Mouse (Mus musculus) liver, embryonic 15.5 days (tissue): ENCODE results near the gene Iffo2. TPM values are rescaled to one million over a fixed set of nuclear protein-coding genes. Genes with fewer than 3 reads are reported as not detected.
A peak's percentile ranks its signal among the peaks of the same experiment; 100 is the strongest.

Source experiments
- ATAC-seq: fragments of 200-750 bp; cut with Nextera tagmentation; 2 replicates; pipeline ENCODE4 v1.8.0; 2017; ENCODE audit warnings: moderate number of reproducible peaks, mild to moderate bottlenecking, moderate library complexity; ENCODE audit not compliant: insufficient read depth
- H3K27ac ChIP-seq: fragments of 300-500 bp; sonication (generic); replicated peaks from 2 replicates; pipeline ENCODE4 v1.5.1; 2015; ENCODE audit warnings: mild to moderate bottlenecking, inconsistent platforms
- H3K27me3 ChIP-seq: fragments of 300-500 bp; sonication (generic); 2 replicates; pipeline ENCODE4 v1.6.1; 2015; ENCODE audit warnings: mild to moderate bottlenecking, inconsistent platforms
- H3K36me3 ChIP-seq: fragments of 300-500 bp; sonication (generic); replicated peaks from 2 replicates; pipeline ENCODE4 v1.6.1; 2015; ENCODE audit warnings: moderate library complexity, mild to moderate bottlenecking, inconsistent platforms
- H3K4me1 ChIP-seq: fragments of 300-500 bp; sonication (generic); replicated peaks from 2 replicates; pipeline ENCODE4 v1.6.1; 2015; ENCODE audit warnings: inconsistent platforms
- H3K4me2 ChIP-seq: fragments of 300-500 bp; sonication (generic); 2 replicates; pipeline ENCODE4 v1.6.1; 2015; ENCODE audit warnings: moderate library complexity, mild to moderate bottlenecking, inconsistent platforms
- H3K4me3 ChIP-seq: fragments of 300-500 bp; sonication (generic); replicated peaks from 2 replicates; pipeline ENCODE4 v1.5.1; 2015; ENCODE audit warnings: mild to moderate bottlenecking, inconsistent platforms
- H3K9ac ChIP-seq: fragments of 300-500 bp; sonication (generic); 2 replicates; pipeline ENCODE4 v1.6.1; 2015; ENCODE audit warnings: moderate library complexity, mild to moderate bottlenecking, inconsistent platforms
- H3K9me3 ChIP-seq: fragments of 300-500 bp; sonication (generic); replicated peaks from 2 replicates; pipeline ENCODE4 v1.6.1; 2016; ENCODE audit warnings: inconsistent platforms
- WGBS: fragments of 180-500 bp; shearing (Covaris S2); methylation state at CpG from one replicate; pipeline ENCODE4 v1.1.7; 2015; ENCODE audit warnings: mixed read lengths; ENCODE audit not compliant: insufficient replicate concordance; 5-methylcytosine and 5-hydroxymethylcytosine counted together
- polyA plus RNA-seq: library from polyadenylated mRNA; unstranded; fragments of >200 nt; fragmentation: Nextera tagmentation; extraction: Ambion mirVana; gene quantifications from 2 replicates; pipeline ENCODE4 v1.2.1, GENCODE M21; 2015

The Iffo2 gene
- polyA plus RNA-seq, 1 experiment from 2014 or later, result 0.69 TPM

DNA sequence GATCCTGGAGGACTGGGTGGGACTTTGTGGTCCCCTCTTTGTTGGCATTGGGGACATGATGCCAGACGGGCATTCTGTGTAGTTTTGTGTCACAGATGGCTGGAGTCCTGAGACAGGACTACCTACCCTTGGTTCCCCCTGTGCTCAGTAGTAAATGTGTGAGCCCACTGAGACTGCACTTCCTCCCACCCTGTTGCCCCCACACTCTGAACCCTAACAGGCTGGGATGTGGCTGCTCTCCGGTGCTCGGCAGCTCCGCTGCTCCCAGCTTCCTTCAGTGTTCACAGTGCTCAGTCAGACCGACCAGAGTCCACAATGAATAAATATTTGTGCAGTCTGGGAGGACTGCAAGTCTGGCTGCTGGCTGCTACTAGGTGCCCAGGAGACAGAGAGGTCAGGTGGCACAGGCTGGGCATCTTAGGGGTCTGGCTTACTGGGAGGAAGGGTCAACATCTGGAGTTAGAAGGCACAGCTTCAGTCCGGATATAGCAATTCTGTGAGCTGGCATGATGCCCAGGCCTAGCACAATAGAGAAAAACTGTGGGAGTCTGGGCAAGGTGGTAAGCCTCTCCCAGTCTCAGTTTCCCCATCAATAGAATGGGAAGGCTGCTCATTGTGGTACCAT is 51.2 kb downstream of the Iffo2 start:
- peak overlapping the region; percentile 38 for H3K4me2 ChIP-seq
- H3K27ac ChIP-seq, result peak overlapping the region; percentile 70
- H3K9me3 ChIP-seq, result no peaks in the 10 kb centered on the region
- 31% methylated on average over 6 of the region's 6 CpGs for WGBS
- H3K4me3 ChIP-seq, result no peak overlapping the region; the same call in 1 of the 2 replicates
- no peaks in the 10 kb centered on the region for H3K36me3 ChIP-seq
- peak; percentile 38; the same call in 1 of the 2 replicates for ATAC-seq
- no peak overlapping the region for H3K9ac ChIP-seq
- H3K27me3 ChIP-seq, result peaks cover 35% of the 10 kb centered on the region
- peaks cover 60% of the 10 kb centered on the region for H3K4me1 ChIP-seq

DNA sequence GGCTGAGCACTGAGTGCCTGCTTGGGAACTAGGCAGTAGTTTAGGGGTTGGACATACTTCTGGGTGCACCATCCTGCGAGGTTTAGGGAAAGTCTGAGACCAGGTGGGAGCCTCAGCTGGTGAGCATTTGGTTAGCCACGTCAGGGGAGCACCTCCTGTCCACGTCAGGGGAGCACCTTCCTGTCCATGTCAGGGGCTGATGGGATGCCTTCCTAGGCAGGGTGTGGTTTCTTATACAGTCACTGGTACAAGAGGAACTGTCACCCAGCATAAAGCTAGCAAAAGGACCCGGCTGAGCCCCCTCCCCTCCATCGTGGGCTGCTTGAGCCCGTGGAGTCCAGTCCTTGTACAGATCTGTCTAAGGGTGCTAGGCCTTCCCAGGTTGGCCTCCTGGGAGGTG is 52.0 kb downstream of the Iffo2 start:
- Histone ChIP-seq H3K9me3 (no peaks in the 10 kb centered on the region), H3K4me3 (no peak overlapping the region), H3K4me1 (peaks cover 64% of the 10 kb centered on the region), H3K4me2 (no peak overlapping the region), H3K36me3 (no peaks in the 10 kb centered on the region), H3K9ac (no peak overlapping the region), H3K27ac (no peak overlapping the region), H3K27me3 (peaks cover 27% of the 10 kb centered on the region)
- WGBS, result 40% methylated on average over 6 of the region's 6 CpGs
- ATAC-seq, result no peak

DNA sequence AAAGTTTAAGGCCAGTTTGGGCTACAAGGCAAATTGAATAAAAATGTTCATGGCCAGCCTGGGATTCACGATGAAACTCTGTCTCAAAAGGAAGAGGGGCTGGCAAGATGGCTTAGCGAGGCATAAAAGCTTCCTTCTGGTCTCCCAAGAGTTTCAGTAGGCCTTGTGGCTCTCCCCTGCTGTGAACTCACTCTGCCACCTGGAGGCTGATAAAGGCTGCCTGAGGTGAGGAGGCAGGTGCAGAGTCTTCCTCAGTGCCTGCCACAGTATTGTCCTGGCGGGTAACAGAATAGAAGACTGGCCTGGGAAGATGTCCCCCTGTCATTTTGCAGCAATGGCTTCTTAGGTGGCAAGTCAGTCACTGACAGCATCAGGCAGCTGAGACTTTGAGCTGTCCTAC is 52.6 kb downstream of the Iffo2 start:
- Histone ChIP-seq H3K4me3 (no peak overlapping the region), H3K9me3 (no peaks in the 10 kb centered on the region), H3K36me3 (no peaks in the 10 kb centered on the region), H3K4me2 (no peak overlapping the region), H3K9ac (no peak overlapping the region), H3K4me1 (peaks cover 68% of the 10 kb centered on the region), H3K27ac (no peak overlapping the region), H3K27me3 (peaks cover 22% of the 10 kb centered on the region)
- 57% methylated on average over 3 of the region's 3 CpGs for WGBS
- no peak for ATAC-seq

DNA sequence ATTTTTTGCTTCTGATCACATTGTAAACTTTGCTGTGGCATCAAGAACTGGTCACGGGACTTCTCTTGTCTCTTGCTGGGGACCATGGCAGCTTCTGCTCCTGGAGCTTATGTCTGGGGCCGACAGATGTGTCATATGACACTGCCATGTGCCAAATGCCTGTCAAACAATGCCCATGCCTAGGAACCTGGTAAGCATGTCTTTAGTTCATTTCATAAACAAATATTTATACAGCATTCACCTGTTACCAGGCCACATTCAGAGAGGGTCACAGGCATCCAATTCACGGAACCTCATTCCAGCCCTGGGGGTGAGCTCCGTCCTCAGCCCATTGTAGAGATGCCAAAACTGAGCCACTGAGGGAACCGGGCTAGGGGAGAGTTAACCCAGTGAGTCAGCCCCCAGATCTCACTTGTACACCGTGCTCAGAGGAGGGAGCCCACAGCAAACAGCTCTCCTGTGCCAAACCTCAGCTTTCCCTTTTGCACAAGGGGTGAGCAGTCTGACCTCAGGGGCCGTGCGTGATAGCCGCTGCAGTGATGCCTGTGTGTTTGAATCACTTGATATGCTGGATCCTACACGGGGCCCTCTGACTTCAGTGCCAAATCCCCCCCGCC is 53.4 kb downstream of the Iffo2 start:
- H3K36me3 ChIP-seq, result no peaks in the 10 kb centered on the region
- peaks cover 13% of the 10 kb centered on the region for H3K27me3 ChIP-seq
- no peak overlapping the region for H3K9ac ChIP-seq
- no peak for ATAC-seq
- no peak overlapping the region for H3K4me2 ChIP-seq
- WGBS, result 56% methylated on average over 11 of the region's 11 CpGs
- H3K9me3 ChIP-seq, result no peaks in the 10 kb centered on the region
- H3K4me3 ChIP-seq, result no peak overlapping the region
- peaks cover 61% of the 10 kb centered on the region for H3K4me1 ChIP-seq
- H3K27ac ChIP-seq, result no peak overlapping the region

DNA sequence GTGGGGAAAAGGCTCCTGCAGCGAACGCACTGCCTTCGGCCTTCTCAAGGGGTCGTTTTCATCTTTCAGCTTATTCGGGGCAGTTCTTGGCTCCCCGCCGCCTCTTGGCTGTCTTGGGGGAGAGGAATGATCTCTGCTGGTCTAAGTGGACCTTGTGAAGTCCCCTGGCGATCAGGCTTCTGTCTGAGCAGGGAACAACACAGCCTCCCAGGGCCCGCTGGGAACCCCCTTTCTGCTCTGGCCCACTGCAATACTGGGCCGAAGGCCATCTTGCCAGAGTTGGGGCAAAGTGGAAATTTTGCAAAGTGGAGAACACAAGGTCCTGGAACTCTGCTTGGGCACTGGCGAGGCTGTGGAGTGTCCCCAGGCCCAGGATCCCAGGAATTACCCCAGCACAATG is 54.4 kb downstream of the Iffo2 start:
- H3K27me3 ChIP-seq, result peaks cover 4% of the 10 kb centered on the region
- peaks cover 54% of the 10 kb centered on the region for H3K4me1 ChIP-seq
- H3K4me3 ChIP-seq, result no peak overlapping the region
- no peaks in the 10 kb centered on the region for H3K36me3 ChIP-seq
- WGBS, result 71% methylated on average over 11 of the region's 11 CpGs
- H3K9ac ChIP-seq, result no peak overlapping the region
- ATAC-seq, result no peak
- H3K27ac ChIP-seq, result no peak overlapping the region
- H3K9me3 ChIP-seq, result no peaks in the 10 kb centered on the region
- H3K4me2 ChIP-seq, result no peak overlapping the region

DNA sequence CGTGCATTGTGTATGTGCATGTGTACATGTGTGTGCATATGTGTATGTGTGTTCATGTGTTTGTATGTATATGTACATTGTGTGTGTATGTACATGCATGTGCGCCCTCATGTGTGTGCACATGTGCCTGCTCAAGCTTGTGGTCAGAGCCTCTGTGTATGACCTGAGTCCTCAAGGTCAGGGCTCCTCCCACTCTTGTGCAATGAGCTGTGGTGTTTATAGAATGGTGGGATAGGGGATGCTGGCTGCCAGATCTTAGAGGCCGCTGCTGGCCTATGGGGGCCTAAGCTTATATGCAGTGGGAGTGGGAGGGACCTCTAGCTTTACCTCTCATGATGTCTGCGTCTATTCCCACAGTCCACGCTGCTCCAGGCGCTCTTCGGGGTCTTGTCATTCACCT is 55.4 kb downstream of the Iffo2 start:
- no peak overlapping the region for H3K4me3 ChIP-seq
- 66% methylated on average over 7 of the region's 7 CpGs for WGBS
- no peak for ATAC-seq
- peaks cover under 1% of the 10 kb centered on the region; the same call in 1 of the 2 replicates for H3K27me3 ChIP-seq
- no peak overlapping the region for H3K9ac ChIP-seq
- no peak overlapping the region for H3K27ac ChIP-seq
- no peak overlapping the region for H3K4me2 ChIP-seq
- no peaks in the 10 kb centered on the region for H3K36me3 ChIP-seq
- H3K4me1 ChIP-seq, result peaks cover 44% of the 10 kb centered on the region
- H3K9me3 ChIP-seq, result no peaks in the 10 kb centered on the region

DNA sequence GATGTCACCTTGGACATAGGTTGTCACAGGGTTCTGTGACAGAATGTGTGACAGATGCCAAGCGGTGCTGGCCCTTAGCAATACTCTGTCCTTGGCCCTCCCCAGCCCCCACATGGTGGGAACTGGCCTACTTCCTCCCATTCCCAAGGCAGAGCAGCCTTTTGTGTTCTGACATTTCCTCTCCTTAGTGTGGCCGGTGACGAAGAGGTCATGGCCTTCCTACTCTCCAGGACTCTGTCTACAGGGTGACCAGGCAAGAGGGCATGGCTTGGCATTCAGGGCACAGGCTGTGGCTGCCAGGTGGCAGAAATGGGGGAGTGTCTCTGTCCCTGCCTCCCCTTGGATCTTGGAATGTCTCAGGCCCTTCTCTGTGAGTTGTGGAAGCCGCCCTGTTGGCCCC is 57.0 kb downstream of the Iffo2 start:
- Histone ChIP-seq H3K4me2 (no peak overlapping the region), H3K9ac (no peak overlapping the region)
- 61% methylated on average over 4 of the region's 4 CpGs for WGBS

DNA sequence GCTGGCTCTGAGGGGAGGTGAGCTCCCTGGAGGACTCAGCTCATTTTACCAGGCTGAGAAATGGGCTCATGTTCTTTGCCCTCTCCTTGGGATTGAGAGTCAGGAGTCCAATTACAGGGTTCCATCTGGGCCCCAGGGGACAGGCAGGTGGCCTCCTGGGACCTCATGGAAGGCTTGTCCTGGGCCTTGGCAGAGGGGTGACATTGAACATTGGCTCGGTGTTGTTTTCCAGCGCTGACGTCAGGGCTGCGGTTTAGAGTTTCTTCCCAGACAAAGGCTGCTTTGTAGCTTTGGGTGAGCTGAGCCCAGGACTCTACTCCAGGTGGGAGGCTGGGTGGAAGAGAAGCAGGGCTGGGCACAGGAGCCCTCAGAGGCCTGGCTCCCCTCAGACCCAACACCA is 57.4 kb downstream of the Iffo2 start:
- Histone ChIP-seq H3K4me1 (peaks cover 33% of the 10 kb centered on the region), H3K4me3 (no peak overlapping the region), H3K9ac (no peak overlapping the region), H3K27me3 (no peaks in the 10 kb centered on the region), H3K4me2 (no peak overlapping the region), H3K9me3 (no peaks in the 10 kb centered on the region), H3K27ac (no peak overlapping the region), H3K36me3 (no peaks in the 10 kb centered on the region)
- WGBS, result 87% methylated on average over 4 of the region's 4 CpGs
- no peak for ATAC-seq

More for the DNA sequence above, 57.0 kb downstream of the Iffo2 start:
- no peak for ATAC-seq
- Histone ChIP-seq H3K4me1 (peaks cover 37% of the 10 kb centered on the region), H3K27me3 (no peaks in the 10 kb centered on the region), H3K36me3 (no peaks in the 10 kb centered on the region), H3K4me3 (no peak overlapping the region), H3K27ac (no peak overlapping the region), H3K9me3 (no peaks in the 10 kb centered on the region)

DNA sequence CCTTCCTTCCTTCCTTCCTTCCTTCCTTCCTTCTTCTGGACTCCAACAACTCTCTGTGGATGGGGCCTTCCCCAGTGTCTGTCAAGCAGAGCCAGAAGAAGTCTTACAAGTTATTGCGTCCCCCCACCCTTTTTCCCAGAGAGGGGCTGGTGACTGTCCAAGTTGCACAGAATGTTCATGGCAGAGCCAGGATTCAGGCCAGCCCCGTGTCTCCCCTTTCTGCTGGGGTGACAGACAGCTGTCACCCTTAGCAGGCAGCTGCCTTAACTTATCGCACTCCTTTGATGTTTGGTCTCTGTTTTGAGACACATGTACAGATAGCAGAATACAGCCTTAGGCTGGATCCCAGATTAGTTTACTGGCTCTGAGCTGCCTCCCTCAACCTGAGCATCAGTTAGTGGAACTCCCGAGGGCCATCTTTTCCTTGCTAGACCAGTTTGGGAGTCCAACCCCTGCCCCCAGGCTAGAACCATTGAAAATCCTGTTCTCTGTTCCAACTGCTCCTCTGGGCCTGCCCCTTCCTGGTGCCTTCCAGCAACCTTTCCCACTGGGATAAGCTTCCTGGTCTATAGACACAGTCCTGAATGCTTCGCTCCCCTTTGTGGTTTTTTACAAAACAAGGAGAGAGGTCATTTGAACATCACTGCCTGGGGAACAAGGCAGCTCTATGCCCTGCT is 59.1 kb downstream of the Iffo2 start:
- Histone ChIP-seq H3K9me3 (no peaks in the 10 kb centered on the region), H3K27me3 (no peaks in the 10 kb centered on the region), H3K36me3 (no peaks in the 10 kb centered on the region), H3K4me2 (no peak overlapping the region), H3K27ac (no peak overlapping the region), H3K9ac (no peak overlapping the region), H3K4me3 (no peak overlapping the region), H3K4me1 (peaks cover 26% of the 10 kb centered on the region)
- ATAC-seq, result no peak
- 59% methylated on average over 5 of the region's 5 CpGs for WGBS

DNA sequence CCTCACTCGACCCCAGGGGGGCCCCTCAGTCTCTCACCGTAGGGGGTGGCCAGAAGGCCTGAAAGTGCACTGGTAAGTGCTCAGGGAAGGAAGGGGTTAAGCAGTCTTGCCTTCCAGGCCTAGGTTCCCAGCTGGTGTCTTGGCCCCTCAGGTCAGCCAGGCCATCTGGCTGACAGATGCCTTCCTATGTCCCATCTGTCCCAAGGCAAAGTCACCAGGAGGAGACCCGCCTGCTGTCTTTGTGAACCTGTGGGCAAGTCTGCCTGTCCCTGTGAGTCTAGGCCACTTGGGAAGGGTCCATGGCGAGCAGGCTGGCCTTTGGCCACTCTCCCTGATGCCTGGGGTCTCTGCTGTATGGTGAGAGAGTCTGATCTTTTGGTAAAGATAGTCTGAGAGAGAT is 60.1 kb downstream of the Iffo2 start:
- WGBS, result 54% methylated on average over 4 of the region's 4 CpGs
- H3K9me3 ChIP-seq, result no peaks in the 10 kb centered on the region
- H3K4me2 ChIP-seq, result no peak overlapping the region
- H3K27me3 ChIP-seq, result no peaks in the 10 kb centered on the region
- H3K9ac ChIP-seq, result no peak overlapping the region
- no peak for ATAC-seq
- no peak overlapping the region for H3K27ac ChIP-seq
- H3K4me1 ChIP-seq, result peaks cover 19% of the 10 kb centered on the region
- no peaks in the 10 kb centered on the region for H3K36me3 ChIP-seq
- no peak overlapping the region for H3K4me3 ChIP-seq

DNA sequence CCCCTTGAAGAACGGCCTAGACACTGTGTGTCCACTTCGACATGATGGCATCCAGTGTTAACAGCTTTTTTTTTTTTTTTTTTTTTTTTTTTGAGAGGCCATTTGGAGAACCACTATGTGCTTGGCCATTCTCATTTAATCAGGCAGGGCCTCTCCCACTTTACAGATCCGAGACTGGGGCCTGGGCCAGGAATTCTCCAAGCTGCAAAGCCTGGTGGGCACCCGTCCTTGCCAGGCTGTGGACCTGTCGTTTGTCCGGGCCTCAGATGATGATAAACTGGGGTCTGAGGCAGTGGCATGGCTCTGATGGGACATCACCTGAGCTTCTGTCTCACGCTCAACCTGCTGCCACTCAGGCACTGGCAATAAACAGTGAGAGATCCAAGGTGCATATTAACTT is 62.5 kb downstream of the Iffo2 start:
- peaks cover 19% of the 10 kb centered on the region for H3K4me1 ChIP-seq
- no peak overlapping the region for H3K4me2 ChIP-seq
- 59% methylated on average over 7 of the region's 7 CpGs for WGBS
- H3K36me3 ChIP-seq, result no peaks in the 10 kb centered on the region
- ATAC-seq, result no peak
- H3K27ac ChIP-seq, result no peak overlapping the region
- H3K4me3 ChIP-seq, result no peak overlapping the region
- H3K9me3 ChIP-seq, result no peaks in the 10 kb centered on the region
- H3K9ac ChIP-seq, result no peak overlapping the region
- H3K27me3 ChIP-seq, result no peaks in the 10 kb centered on the region; the same call in 1 of the 2 replicates
